Mouse (Mus musculus) kidney, postnatal 36 days (tissue): Measurements from ENCODE around the gene Rnf182.

Experiments
- DNase-seq, 2 experiments: peaks; one replicate each; pipeline ENCODE4 v3.0.0; 2021 to 2022; ENCODE audit warnings: mixed read lengths in 2 of 2

The Rnf182 gene

DNA sequence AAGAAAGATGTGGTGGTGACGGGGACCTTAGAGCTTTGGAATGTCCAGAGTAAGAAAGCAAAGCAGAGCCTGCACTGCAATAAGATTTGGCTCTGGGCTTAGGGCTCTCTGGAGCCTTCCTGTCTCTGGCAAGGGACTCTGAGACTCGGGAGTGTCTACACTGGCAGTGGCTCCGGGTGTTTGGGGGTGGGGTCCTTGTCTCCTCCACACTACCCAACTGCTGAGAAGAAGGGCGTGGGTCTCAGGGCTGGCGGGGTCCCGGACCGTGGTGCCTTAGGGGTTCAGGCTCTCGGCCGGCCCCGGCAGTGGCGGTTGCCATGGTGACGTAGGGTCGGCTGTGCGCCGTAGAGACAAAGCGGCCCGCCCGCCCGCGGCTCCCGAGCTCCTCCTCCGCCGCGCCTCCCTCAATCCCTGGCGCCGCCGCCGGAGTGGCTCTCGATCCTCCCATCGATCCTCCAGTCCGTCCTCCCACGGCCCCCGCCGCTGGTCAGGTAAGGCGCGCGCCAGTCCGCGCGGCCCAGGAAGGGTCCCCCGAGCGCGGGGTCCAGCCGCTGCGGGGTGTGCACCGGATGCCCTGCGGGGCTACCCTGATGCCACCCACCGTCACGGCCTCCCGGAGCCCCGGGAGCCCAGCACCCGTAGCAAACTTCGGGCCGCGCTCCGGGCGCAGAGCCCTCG is at the start of gene Rnf182:
Gene Rnf182, plus strand, starts transcription at position 134 of the 678 bp plus-strand sequence.
- peak; percentile 55 to 74 for DNase-seq

DNA sequence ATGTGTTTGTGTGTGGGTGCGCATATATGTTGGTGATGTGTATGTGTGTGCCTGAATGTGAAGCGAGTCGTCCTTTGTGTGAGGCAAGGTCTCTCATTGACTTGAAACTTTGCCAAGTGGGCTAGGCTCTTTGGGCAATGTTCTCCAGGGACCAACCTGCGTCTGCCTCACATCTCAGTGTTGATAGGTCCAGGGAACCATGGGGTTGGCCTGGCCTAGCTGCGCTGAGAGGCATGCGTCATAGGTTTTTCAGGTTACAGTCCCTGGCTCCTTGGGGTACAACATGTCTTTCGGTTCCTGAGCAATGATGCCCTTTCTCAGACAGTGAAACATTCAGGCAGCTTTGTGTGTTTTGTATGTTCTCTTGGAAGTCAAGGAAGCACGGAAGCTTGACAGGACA is 49.3 kb upstream of the Rnf182 start:
- no peak for DNase-seq

DNA sequence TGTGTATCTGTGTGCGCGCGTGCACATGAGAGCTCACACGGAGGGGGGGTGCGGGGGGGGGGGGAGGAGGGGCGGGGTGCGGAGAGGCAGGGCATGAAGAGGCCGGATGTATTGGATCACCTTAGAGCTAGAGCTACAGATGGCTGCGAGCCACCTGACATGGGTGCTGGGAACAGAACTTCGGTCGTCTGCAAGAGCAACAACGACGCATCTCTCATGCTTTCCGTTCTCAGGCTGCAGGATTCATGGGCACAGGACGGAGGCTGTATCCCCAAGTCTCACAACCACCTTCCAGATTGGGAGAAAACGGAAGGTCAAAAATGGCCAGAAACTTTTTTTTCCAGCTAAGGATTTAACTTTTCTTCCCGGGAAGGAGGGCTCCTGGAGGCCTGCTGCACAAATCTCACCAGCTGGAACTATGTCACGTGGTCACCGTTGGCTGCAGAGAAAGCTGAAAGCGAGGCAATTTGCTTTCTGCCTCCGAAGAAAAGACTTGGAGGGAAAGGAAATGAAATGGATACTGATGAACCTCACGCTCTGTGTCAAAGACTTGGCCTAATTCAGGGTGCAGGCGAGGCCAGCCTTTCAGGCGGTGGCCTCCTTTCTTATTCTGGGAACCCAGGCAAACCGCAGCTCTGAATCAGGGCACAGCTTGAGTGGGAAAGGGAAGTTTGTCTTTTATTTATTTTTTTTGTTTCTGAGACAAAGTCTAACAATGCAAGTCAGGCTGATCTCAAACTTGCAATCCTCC is 48.2 kb upstream of the Rnf182 start:
- no peak for DNase-seq

DNA sequence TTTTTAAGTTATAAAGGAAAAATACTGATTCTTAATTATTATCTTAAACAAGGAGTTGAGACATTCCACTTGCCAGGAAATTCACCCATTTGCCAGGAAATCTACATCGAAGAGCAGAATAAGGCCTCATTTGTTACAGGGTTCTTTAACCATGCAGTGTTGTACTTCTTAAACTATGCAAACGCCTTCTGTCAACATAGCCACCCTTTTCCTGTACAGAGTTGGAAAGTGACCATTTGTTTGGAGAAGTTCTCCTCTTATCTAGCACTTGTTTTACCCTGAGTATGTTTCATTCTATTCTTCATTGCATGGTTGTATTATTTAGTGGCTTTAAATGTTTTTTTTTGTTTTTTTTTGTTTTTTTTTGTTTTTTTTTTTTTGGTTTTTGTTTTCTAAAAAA is 41.5 kb upstream of the Rnf182 start:
- no peak for DNase-seq

DNA sequence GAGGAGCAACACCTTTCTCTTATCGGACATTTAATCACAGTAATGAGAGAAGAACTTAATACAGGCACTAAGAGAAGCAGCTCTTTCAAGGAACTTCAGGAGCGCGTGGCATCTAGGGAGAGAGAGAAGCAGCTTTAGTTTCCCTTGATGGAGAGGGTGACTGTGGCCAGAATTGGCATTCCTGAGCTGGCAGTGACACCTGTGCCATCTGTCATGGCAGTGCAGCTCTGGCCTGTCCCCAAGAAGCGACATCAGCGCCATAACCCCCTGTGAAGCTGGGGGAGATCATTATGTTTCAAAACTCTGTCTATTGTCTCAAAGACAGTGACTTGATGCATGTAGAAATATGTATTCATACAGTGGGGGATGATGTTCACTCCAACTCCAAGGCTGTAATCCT is 40.1 kb upstream of the Rnf182 start:
- no peak for DNase-seq

DNA sequence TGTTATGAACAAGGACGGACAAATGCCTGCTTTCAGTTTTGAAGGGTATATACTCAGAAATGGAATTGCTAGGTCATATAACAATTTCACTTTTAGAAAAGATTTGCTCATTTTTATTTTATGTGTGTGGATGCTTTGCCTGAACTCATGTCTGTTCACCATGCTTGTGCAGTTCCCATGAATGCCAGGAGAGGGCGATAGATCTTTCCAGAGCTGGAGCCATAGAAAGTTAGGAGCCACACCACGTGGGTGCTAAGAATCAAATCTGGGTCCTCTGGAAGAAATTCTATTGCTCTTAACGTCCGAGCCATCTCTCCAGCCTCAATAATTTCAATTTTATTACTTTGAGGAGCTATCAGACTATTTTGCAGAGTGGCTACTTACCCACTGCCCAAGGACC is 38.3 kb upstream of the Rnf182 start:
- DNase-seq: peak in 1 of 2 experiments; percentile 52

DNA sequence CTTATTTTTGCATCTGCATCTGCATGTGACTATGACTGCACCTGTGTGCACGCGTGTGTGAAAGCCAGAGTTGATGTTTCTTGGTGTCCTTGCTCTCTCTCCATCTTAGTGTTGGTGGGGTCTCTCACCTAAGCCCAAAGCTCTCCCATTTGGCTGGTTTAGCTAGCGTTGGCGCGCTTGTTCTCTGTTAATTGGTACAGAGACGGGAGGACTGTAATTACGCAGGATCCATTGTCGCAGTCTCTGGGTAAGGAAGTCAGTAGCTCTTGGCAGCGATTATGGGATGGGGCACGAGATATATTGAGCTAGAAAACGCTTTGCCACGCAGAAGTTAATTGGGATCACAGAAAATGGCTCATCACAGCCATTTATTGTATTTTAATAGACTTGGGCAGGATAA is 37.7 kb upstream of the Rnf182 start:
- no peak for DNase-seq

DNA sequence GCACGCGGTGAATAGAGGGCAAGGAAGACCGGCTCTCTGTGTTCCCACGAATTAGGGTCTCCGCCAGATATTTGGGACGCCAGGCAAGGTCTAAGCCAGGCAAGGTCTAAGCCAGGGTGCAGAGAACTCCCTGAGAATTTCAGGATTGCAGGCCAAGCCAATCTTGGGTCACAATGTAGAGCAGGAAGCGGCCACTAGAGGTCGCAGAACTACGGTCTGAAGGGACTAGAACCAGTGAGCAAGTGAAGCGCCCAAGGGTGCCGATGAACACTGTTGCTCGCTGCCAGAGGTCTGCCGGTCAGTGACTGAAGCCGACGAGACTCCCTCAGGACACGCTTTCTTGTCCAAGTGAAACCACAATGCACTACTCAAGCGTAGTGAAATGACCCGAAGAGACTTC is 35.8 kb upstream of the Rnf182 start:
- DNase-seq: peak; percentile 49 to 81

DNA sequence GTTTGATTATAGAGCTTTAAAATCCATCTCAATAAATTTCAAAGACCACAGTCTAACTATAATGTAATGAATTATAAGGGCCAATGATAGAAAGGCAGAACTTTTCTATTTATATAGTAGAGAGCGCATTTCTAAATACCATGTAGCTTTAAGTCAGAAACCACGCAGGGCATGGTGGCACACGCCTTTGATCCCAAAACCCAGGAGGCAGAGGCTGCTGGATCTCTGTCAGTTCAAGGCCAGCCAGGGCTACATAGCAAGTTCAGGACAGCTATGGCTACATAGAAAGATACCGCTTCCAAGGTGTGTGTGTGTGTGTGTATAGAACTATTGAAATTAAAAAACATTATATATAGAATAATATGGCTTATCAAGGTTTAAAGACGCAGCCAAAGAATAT is 34.8 kb upstream of the Rnf182 start:
- no peak for DNase-seq

DNA sequence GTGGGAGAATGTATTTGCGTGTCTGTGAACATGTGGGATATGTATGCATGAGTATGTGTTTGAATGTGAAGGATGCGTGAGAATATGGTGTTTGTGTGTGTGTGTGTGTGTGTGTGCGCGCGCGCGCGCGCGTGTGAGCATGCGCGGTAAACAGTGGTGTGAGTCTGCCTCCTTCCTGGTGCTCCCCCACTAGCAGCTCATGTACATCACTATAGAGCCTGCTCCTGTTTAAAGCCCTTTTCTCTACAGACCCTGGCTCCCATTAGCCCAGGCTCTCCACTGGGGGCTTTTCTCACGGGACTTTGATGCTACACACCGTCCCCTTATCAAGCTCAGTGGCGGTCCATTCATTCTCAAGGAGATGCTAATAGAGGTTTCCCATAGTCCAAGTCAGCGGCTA is 32.5 kb upstream of the Rnf182 start:
- DNase-seq: no peak

DNA sequence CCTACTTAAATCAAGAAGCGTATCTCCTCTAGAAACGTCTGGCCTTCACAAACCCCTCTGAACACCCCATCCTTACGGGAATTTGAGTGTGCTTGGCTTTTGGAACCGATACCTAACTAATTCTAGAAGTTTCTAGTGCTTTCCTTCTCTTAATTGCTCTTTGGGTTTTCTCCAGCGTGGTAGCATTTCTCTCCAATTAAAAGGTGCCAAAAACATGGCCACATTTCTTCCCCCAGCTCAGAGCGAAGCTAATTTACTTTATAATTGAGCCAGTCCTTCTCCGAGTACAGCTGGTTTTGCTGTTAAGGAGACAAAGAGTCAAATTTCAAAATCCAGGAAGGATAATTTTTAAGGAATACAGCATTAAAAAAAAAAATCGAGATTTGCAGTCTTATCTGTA is 32.0 kb upstream of the Rnf182 start:
- DNase-seq: no peak

DNA sequence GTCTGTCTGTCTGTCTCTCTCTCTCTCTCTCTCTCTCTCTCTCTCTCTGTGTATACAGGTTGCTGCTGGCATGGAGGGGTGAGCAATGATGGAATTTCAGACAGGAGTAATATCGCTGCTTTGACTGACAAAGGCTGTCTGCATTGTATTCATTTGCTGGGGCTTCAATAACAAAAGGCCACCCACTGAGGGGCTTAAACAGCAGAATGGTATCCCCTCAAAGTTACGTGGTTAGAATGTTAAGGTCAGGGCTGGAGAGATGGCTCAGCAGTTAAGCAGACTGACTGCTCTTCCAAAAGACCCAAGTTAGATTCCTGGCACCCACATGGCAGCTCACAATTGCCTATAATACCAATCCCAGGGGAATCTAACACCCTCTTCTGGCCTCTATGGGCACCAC is 30.2 kb upstream of the Rnf182 start:
- no peak for DNase-seq

DNA sequence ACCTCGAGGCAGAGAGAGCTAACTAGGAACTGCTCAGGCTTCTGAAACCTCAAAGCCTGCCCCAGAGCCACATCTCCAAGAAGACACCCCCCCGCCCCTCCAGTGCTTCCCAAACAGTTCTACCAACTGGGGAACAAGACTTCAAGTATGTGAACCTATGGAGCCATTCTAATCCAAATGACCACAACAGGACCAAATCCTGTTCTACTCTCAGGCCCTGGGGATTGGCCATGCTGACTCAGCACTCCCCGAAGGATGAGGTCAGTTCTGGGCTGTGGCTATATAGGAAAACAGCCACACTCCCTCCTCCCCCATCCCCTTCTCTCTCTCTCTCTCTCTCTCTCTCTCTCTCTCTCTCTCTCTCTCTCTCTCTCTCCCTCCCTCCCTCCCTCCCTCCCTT is 28.5 kb upstream of the Rnf182 start:
- DNase-seq: no peak

DNA sequence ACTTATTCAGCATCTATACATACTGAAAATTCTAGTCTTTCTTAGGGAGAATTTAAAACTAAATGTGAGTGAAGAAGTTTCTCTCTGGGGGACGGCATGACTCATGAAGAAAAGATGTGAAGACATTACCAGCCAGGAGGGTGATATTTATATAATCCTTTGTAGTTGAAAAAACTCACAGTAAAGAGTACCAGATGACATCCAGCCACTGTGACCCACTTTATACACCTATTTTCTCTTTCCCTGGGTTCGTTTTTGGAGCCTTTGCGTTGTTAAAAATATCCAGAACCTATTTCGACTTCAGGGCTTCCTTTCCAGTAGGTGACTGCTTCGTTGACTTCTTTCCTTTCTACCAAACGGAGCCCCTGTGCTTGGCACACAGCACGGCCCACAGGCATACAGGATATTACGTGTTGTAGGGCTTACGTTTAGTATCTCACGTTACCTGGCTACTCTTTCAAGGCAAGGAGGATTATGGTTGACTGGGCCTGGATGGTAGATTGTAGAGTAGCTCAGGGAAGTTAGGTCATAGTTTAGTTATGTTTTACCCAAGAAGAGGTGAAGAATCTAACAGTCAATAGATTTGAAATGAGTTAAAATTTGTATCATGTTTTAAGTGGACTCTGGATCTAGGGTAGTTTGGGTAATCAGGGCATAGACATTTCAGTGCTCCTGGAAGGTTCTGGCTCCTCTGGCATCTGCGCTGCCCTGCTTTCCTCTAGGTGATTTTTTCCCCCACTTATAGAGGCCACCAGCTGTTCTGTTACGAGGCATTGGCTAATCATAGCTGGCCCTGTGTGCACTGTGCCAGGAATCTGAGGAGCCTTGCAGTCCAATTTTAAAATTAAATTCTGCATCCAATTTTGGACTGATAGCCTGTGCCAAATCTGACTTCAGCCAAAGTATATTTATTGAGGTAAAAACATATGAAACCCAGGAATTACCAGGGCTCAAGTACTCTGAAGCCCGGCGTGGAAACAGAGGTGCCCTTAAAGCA is 27.4 kb upstream of the Rnf182 start:
- DNase-seq: no peak

DNA sequence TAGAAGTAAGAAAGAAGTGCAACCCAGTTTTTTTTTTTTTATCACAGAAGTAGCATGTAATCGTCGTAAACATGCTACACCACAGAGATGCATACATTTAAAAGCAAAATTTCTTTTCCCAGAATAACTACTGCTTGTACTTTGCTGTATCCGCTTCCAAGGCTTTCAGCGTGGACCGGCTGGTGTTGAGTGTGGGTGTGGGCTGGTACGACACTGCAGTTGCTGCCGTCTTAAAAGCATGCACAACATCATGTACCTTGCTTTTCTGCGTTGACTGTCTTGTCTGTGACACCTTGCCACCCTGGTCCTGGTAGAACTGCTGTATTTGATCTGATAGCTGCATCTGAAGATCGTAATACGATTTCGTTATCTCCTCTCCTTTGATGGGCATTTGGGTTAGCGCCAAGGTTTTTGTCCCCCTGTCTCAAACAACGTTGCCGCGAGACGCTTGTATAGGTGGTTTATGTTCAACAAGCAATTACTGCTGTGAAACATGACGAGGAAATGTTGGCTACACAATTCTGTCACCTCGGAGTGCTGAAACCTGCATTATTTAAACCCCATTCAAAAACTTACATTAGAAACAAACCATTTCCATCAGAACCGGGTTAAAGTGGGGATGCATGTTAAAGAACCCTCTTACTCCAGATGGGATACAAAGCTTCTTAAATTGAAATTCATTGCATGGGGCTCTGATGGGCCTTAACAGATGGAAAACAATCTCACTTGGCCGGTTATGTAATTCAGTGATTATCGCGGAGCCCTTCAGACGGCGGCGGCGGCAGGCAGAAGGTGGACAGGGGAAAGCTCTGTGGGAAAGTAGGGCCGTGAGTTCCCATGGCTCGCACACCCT is 23.5 kb upstream of the Rnf182 start:
- peak in 1 of 2 experiments; percentile 11 for DNase-seq

DNA sequence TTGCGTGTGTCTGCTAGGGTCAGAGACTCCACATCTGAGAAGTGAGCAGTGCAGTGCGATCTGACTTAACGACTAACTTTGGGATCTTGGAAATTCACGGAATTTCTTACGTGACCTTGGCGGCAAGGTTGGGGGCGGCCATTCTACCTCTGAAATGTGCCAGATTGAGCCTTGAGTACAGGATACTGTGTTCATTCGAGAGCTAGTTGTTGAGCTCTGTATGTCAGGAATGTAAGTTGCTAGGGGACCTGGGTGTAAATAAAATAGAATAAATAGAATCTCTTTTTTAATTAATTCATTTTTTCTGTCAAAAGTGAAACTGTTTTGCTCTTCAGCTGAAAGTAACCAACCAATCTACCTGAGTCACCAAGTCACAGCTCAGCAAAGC is 22.8 kb upstream of the Rnf182 start:
- no peak for DNase-seq

DNA sequence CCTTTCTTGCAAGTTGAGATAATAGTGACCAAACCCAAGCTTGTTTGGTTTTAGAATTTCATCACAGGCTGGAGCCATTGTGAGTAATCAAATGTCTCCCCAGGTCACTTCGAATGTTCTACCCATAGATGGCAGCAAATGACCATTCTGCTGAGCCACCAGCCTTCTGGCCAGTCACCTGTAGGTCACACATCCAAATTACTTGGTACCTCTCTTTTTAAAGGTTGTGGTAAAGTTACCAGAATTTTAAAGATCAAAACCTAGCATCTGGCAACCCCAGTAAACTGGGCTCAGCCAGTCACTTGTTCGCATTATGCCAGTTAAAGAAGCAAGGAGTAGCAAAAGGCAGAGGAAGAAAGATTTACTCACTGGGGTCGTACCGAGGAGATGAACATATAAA is 19.6 kb upstream of the Rnf182 start:
- DNase-seq: peak; percentile 56 to 69

DNA sequence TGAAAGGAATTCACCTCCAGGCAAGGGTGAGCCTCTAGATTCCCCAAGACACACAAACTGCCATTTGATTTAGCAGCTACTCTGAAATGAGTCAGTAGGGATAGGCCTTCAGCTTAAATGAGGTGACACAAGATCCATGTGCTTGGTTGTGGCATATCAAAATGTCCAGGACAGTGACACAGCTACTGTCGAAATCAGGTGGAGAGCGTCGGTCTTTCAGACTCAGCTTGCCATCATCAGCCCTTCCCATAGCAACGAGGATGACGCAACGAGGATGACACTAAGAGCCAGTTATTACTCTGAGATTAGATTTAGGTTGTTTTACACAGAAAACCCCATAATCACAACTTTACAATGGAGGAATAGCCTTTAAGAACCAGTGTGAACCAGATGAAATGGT is 14.5 kb upstream of the Rnf182 start:
- no peak for DNase-seq

DNA sequence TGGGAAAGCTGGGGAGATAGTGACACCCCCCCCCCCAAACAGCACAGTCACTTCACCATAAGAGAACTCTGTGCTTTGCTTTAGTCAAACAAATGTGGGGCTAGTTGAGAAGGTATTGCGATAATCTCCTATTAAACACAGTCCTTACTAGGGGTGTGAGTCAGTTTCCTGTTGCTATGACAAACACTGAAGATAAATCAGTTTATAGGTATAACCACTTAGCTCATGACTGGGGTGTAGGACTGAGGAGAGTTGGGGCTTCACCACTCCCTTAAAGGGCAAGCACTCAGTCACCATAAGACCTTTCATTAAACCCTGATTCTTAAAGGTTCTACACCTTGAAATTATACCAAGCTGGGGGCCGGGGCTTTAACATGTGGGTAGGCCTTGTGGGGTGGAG is 13.1 kb upstream of the Rnf182 start:
- no peak for DNase-seq

DNA sequence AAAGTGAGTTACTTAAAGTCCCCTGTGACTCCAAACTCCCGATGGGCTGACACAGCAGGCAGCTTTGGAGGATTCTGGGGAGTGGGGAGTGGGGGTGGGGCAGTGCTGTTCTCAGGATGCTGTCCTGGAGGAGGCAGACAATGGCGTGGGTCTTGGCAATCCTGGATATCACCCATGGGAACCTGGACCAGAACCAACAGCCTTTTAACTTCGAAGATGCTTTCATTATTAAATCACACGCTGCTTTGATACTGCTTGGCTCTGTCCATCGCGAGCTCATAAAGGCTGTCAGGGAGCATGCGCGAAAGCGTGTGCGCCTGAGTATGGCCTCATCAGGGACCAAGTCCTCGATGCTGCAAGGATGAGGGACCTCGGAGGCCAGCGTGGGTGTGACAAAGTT is 12.5 kb upstream of the Rnf182 start:
- no peak for DNase-seq

DNA sequence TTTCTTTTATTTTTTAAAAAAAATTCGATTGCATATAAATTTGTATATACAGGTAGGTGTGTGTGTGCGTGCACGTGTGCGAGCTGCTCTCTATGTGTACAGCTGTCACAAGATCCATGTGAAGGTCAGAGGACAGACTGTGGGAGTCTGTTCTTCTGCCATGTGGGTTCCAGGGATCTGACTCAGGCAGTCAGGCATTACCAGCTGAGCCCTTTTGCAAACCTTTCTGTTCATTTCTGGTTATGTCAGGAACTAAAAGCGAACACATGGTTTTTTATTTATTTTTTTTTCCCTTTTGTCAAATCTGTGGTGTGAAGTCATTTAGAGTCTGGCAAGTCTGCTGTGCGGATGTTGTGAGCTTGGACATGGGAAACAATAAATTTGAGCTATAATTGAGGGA is 6.7 kb upstream of the Rnf182 start:
- no peak for DNase-seq

DNA sequence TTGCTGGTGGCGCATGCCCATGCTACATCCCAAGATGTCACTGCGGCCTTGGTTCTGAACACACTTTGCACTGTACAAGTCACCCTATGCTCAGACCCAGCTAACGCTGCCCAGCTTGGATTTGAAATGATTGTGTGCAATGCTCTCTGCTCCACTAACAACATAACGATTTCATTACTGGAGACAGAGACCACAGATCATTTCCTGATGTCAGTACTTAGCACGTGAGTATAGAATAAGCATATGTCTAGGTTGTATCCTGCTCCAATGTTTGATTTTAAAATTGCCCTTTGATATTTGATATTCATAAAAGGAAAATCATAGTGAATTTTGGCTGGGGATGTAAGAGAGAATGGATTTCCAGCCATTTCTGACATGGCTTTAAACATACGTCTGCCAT is 3.5 kb upstream of the Rnf182 start:
- no peak for DNase-seq

DNA sequence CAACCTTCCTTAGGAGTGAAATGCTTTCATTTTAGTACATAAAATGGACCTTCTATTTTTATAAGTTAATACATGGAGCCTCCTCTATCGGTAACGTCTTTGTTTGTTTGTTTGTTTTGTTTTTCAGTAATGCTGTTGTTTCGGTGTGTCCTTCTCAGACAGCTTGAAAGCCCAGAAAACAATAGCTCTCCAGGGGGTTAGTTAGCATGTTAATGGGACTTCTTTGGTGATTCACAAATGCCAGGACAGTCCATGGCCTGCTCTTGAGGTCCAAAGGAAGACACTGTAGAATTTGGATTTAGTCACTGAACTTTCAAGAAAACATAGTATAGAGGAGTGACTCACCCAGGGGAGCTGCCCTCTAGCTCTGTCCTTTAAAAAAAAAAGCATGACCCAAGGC is 843 bp upstream of the Rnf182 start:
- no peak for DNase-seq
